Mouse (Mus musculus): ENCODE measurements at regions not wholly inside any gene's neighbourhood (a gene's known extent, or its start where the extent isn't known, plus 50 kb on each side); places are given as distances from the start of the nearest gene placed in this dataset.

- intact Hi-C loops (cut with DNase I), result no loop called here
Measured at GRCm38 (mm10) chr13:6255728-6256496, 292.0 kb upstream of the Pitrm1 start.

- intact Hi-C loops (cut with DNase I), result no loop called here
Measured at GRCm38 (mm10) chr13:6258456-6258855, 289.5 kb upstream of the Pitrm1 start.

- intact Hi-C loops (cut with DNase I), result no loop called here
Measured at GRCm38 (mm10) chr13:6260321-6260865, 287.6 kb upstream of the Pitrm1 start.

GRCm38 (mm10) chr13:6261458-6261857 lies 286.5 kb upstream of the Pitrm1 start:
- intact Hi-C loops (cut with DNase I), result no loop called here

GRCm38 (mm10) chr13:6270546-6270945 lies 277.4 kb upstream of the Pitrm1 start:
- intact Hi-C loops (cut with DNase I), result no loop called here

- intact Hi-C loops (cut with DNase I), result no loop called here
Measured at GRCm38 (mm10) chr13:6272932-6273331, 275.0 kb upstream of the Pitrm1 start.

- intact Hi-C loops (cut with DNase I), result no loop called here
Measured at GRCm38 (mm10) chr13:6280073-6280472, 267.9 kb upstream of the Pitrm1 start.

GRCm38 (mm10) chr13:6288109-6288508 lies 259.8 kb upstream of the Pitrm1 start:
- intact Hi-C loops (cut with DNase I), result no loop called here

GRCm38 (mm10) chr13:6292098-6292497 lies 255.9 kb upstream of the Pitrm1 start:
- intact Hi-C loops (cut with DNase I), result no loop called here

- intact Hi-C loops (cut with DNase I), result no loop called here
Measured at GRCm38 (mm10) chr13:6305718-6306117, 242.2 kb upstream of the Pitrm1 start.

- intact Hi-C loops (cut with DNase I), result no loop called here
Measured at GRCm38 (mm10) chr13:6306616-6306988, 241.3 kb upstream of the Pitrm1 start.

GRCm38 (mm10) chr13:6306989-6307917 lies 240.7 kb upstream of the Pitrm1 start:
- intact Hi-C loops (cut with DNase I), result no loop called here

- intact Hi-C loops (cut with DNase I), result no loop called here
Measured at GRCm38 (mm10) chr13:6316201-6316600, 231.7 kb upstream of the Pitrm1 start.

- intact Hi-C loops (cut with DNase I), result no loop called here
Measured at GRCm38 (mm10) chr13:6323948-6324347, 224.0 kb upstream of the Pitrm1 start.

- intact Hi-C loops (cut with DNase I), result no loop called here
Measured at GRCm38 (mm10) chr13:6330320-6330950, 217.5 kb upstream of the Pitrm1 start.

GRCm38 (mm10) chr13:6340157-6340556 lies 207.8 kb upstream of the Pitrm1 start:
- intact Hi-C loops (cut with DNase I), result no loop called here

GRCm38 (mm10) chr13:6341102-6341737 lies 206.7 kb upstream of the Pitrm1 start:
- intact Hi-C loops (cut with DNase I), result no loop called here

GRCm38 (mm10) chr13:6365169-6365568 lies 182.8 kb upstream of the Pitrm1 start:
- intact Hi-C loops (cut with DNase I), result no loop called here

- intact Hi-C loops (cut with DNase I), result no loop called here
Measured at GRCm38 (mm10) chr13:6367661-6368060, 180.3 kb upstream of the Pitrm1 start.

GRCm38 (mm10) chr13:6374570-6375173 lies 173.3 kb upstream of the Pitrm1 start:
- intact Hi-C loops (cut with DNase I), result no loop called here

GRCm38 (mm10) chr13:6377919-6378318 lies 170.0 kb upstream of the Pitrm1 start:
- intact Hi-C loops (cut with DNase I), result no loop called here
